Mouse (Mus musculus) v-Abl transformed pro-B cells (cell line): ENCODE data around the gene Nucb1.

Experiments
- in situ Hi-C, 2 experiments: fragments of 400-800 bp; cut with MboI; formaldehyde crosslinking; loops; one replicate each; pipeline ENCODE4 v1.15.1; 2025; ENCODE audit not compliant: unreplicated experiment in 2 of 2

Gene Nucb1

DNA sequence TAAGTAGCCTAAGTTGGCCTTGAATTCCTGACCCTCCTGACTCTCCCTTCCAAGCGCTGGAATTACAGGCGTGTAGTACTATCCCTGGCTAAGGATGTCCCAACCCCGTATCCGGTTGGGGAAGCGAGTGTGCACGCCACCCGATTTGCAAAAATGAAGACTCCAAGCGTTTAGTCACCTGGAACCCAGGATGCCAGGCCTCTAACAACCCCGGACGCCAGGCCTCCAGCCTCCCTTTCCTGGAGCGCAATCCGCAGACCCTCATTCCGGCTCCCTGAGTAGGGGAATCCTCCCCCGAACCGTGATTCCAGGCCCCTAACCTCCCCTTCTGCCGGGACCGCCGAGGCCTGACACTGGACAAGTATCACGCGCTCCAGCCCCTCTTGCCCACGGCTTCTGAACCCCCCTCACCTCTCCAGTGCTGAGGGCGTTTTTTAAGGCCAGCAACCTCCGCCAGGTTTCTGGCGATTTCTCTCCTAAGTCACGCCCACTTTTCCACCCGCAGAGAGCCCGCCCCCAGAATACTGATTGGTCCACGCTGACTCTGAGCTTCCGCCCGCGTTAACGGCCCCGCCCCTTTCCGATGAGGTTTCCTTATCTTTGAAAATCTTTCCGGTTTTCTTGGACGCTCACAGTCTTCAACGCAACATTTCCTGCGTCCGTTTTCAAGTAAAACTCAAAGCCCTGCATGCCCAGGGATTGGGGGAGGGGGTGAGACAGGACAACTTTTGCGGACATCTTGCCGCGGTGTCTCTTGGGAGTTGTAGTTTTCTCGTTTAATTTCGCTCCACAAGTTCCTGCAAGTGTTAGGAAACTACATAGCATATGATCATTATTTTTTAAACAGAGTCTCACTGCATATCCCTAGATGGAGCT lies at the start of gene Nucb1:
Gene Nucb1, minus strand, starts transcription at position 495 of the 876 bp plus-strand sequence.
- in situ Hi-C loops: loop anchor here in 1 of 2 experiments (25.0 kb wide), 1 partner anchor 1327 kb away; the partner anchor contains the start of gene Ldha

DNA sequence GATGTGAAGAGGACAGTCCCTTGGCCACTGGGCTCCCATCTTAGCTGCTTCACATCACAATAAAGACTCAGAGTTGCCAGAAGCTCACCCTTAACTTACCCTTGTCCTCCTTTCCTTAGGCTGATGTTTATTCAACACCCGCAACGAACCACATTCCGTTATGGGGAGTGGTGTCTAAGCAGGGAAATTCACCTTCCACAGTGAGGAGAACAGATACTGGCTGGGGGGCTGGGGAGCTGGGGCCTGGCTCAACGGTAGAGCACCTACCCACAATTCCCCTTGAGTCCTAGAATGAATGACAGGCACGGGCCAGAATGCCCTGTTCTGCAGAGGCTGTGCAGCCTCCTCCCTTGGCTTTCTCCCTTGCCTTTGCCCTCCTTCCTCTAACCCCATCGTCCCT lies 48.7 kb upstream of the Nucb1 start:
- in situ Hi-C loops: loop anchor here (5.0 to 25.0 kb wide), 3 partner anchors 33 to 247 kb away; no protein-coding TSS in a partner anchor

DNA sequence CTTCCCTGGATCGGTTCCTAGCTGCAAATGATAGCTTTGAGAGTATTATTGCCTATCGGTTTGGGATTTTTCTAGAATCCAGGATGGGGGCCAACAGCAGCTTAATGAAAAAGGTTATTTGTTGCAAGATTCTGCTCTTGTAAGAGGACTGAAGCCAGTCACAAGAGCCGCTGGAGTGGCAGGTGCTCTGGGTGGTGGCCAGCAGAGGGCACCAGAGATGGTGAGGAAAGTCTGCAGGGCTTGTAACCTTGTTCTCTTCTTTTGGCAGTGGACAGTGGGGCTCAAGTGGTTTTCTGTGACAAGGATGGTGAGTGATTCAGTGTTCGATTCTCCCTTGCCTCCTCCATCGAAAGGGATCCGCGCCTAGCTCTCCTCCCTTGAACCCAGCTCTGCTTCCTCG lies 45.6 kb upstream of the Nucb1 start:
- in situ Hi-C loops: loop anchor here (5.0 to 25.0 kb wide), 3 partner anchors 37 to 243 kb away; no protein-coding TSS in a partner anchor

DNA sequence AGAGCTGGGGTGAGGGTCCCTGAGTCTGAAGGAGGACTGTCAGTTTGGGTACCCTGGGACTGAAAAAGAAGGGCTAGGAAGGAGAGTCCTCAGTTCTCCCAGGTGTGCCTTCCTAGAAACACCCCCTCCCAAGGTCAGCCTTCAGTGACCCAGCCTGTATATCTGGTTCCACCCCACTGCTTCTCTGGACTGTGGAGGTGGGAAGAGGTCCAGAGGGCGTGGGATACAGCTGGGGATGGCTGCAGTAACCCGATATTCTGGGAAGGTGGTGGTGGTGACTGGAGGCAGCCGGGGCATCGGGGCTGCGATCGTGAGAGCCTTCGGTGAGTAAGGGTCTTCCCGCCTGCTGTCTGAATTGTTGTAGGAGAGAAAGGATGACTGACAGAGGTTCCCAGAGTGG lies 44.5 kb upstream of the Nucb1 start, which contains the start of gene Hsd17b14:
Gene Hsd17b14, plus strand, starts transcription at position 150 of the 400 bp plus-strand sequence.
- in situ Hi-C loops: loop anchor here (5.0 to 25.0 kb wide), 3 partner anchors 37 to 242 kb away; no protein-coding TSS in a partner anchor

DNA sequence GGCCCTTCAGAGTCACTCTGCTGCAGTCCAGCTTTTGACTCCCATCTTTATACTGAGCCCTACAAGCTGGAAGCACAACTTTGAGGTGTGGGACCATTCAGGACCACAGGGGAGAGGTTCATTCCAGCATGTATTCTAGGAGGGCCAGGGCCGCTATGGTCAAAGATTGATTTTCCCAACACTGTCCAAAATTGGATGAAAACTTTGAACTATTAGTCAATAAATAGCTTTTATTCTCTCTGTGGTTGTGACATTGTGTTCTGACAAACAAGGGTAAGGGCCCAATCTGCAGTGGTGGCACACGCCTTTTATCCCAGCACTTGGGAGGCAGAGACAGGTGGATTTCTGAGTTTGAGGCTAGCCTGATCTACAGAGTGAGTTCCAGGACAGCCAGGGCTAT lies 43.8 kb upstream of the Nucb1 start:
- in situ Hi-C loops: loop anchor here in 1 of 2 experiments (25.0 kb wide), 1 partner anchor 242 kb away; no protein-coding TSS in a partner anchor

DNA sequence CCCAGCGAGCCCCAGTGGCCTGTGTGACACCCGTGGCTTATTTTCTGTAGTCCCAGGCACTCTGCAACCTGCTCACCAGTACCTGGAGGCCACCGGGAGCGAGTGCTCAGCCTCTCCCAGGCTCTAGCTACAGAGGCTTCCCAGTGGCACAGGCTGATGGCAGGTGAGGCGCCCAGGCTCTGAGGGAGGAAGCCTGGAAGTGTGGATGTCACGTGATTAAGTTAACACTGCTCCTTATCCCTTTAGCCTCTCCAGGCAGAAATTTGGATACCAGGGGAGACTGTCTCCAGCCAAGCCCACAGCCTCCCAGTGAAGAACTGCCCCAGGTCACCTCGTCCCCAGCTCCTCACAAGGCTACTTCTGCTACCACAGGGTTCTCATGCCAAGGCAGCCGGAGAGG lies 43.3 kb upstream of the Nucb1 start:
- in situ Hi-C loops: loop anchor here in 1 of 2 experiments (25.0 kb wide), 1 partner anchor 241 kb away; no protein-coding TSS in a partner anchor

DNA sequence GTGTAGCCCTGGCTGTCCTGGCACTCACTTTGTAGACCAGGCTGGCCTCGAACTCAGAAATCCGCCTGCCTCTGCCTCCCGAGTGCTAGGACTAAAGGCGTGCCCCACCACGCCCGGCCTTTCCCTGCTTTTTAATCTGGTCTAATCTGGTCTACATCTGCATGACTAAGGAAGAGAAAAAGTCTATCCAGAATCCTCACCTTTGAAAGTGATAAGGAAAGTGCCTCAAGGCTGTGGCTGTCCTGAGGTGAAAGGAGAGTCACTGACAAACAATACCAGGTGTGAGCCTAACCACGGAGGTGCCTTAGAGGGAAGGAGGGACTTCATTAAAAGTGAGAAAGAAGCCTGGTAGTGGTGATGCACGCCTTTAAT lies 41.3 kb upstream of the Nucb1 start:
- in situ Hi-C loops: loop anchor here in 1 of 2 experiments (25.0 kb wide), 1 partner anchor 239 kb away; no protein-coding TSS in a partner anchor

DNA sequence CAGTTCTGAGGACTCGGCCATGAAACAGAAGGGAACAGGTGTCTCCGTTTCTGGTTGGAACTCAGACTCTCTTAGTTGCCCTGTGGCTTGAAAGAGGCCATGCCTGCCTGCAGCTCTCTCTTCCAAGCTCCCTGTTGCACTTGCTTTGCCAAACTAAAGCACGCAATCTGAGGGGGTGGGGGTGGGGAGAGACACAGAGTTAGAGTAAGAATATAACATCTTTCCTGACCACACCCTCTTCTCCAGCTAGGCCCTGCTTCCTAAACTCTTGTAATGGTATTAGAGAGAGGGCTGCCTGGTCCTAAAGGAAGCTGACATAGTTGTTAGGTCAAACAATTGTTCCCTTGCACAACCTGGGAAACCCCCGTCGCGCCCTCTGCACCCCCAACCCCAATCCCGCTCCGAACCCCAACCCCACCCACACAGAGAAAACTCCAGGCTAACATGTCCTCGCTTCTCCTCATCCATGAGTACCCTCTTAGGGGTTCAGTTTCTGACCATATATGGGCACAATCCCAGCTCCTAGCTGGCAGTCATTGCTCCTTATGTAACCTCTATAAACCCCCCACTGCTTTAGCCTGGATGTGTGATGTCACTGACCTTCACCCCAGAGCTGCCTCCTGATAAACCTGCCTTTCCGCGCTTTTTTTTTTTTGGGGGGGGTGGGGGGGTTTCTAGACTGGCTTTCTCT lies 40.8 kb upstream of the Nucb1 start:
- in situ Hi-C loops: loop anchor here in 1 of 2 experiments (25.0 kb wide), 1 partner anchor 239 kb away; no protein-coding TSS in a partner anchor

DNA sequence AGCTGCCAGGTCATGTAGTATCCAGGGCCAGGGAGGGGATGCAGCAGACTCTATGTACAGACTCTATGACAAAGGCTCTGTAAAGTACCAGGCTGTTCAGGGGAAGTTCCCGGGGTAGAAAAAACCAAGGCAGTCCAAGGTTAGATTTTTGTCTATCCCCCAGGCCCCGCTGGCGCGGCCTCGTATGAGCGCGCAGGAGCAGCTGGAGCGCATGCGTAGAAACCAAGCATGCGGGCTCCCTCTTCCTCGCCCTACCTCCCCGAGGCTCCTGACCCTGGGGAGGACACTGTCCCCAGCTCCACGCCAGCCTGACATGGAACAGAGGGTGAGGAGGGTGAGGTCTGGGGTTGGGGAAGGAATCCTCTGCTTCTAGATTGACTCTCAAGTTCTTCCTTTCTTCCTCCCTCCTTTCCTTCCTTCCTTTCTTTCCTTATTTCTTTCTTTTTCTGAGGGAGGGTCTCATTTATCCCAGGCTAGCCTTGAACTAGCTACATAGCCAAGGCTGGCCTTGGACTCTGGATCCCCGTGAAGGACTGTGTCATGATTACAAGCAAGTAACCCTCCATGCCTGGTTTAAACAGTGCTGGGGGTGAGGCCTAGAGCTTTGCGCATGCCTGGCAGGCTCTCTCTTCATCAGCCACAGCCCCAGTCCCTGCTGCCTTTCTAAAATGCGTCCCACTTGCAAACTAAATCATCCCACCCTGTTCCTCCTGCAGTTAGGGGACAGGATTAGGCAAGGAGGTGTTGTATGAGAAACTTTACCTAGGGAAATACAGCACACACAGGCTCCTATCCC lies 39.6 kb upstream of the Nucb1 start:
- in situ Hi-C loops: loop anchor here in 1 of 2 experiments (25.0 kb wide), 1 partner anchor 238 kb away; no protein-coding TSS in a partner anchor

DNA sequence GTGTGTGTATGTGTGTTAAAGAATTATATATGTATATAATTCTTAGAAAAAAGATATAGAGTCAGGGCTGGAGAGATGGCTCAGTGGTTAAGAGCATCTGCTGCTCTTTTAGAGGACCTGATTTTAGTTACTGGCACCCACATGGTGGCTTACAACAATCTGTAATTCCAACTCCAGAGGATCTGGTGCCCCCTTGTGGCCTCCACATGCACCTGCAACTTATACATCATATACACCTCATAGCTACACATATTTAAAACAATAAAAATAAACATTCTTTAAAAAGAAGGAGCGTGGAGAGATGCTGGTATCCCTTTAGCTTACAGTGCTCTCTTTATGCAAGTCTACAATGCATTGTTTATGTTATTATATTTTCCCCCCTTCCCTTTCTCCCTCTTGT lies 34.3 kb upstream of the Nucb1 start:
- in situ Hi-C loops: no loop called here

DNA sequence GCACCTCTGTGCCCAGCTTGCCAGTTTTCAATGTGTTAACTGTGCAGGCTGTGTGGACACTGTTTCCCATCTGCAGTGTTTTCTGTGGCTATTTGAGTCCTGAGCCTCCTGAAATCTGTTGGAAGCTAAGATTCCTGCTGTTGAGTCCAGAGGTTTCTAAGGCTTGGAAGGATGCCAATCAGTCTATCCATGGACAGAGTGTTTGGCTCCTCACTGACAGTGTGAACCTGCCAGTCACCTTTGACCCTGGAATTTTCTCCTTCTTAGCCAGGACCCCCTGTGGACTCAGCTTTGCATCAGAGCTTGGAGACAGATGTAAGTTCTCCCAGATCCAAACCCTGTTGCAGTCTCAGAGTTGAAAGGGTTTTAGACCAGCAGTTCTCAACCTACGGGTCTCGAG lies 30.0 kb upstream of the Nucb1 start:
- in situ Hi-C loops: no loop called here

DNA sequence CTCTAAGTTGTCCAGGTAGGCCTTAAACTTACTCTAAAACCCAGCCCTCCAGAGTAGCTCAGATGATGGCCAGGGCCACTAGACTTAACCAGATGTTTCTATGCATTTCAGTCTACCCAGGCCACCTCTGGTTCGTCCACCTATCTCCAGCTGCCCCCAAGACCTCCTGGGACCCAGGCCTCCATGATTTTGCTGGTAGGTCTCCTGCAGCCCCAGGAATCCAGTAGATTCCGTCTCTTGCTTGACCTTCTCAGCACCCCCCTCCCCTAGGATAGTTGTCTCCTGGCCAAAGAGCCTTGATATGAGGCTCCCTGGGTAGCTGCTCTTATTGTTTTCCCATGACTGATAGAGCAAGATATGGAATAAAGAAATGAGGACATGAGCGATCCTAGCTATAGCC lies 28.9 kb upstream of the Nucb1 start:
- in situ Hi-C loops: no loop called here

DNA sequence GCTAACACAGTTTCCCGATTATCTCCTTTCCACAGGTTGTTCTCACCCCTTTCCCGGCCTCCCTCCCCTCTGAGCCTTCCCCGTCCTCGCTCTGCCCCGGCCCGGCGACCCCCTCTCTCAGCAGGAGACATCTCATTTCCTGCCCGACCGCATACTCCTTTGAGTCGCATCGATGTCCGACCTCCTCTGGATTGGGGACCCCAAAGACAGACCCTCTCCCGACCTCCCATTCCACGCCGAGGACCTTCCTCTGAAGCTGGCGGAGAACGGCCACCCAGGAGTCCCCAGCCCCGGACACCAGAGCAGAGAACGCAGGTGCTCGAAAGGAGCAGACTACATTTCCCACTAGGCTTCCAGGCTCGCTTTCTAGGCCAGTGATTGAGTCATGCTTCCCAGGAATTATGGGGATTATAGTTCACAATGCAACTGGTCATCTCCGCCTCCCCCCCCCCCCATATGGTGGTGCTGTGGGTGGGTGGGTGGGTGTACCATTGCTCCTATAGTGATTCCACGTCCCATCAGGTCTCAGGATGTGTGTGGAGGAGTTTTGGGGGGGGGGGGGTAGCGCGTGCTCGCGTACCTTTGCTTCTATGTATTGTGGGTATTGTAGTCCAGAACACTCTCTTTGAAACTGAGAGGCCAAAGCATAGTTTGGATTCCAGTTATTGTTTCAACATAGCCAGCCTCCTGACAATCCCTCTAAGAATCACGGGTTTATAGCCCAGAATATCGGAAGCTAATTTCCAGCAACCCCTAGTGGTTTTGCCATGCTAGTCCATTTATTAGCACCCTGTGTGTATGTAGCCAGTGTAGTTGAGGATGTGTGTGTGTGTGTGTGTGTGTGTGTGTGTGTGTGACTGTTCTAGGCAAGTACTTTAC lies 28.2 kb upstream of the Nucb1 start:
- in situ Hi-C loops: no loop called here

DNA sequence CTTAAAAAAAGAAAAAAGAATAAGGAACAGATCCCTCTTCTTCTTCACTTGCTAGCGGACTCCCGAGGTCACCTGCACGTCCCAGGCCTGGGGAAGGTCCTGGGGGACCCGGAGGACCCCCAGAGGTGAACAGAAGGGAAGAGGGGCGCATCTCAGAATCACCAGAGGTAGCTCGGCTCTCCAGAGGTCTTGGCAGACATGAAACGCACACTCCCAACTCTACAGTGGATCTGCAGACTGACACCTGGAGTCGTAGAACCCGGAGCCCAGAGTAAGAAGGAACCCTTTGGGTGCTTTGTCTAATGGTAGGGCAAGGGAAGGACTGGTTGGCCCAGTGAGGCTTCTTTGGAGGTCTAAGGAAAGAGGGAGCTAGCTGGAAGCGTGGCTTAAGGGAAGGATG lies 27.4 kb upstream of the Nucb1 start:
- in situ Hi-C loops: no loop called here

DNA sequence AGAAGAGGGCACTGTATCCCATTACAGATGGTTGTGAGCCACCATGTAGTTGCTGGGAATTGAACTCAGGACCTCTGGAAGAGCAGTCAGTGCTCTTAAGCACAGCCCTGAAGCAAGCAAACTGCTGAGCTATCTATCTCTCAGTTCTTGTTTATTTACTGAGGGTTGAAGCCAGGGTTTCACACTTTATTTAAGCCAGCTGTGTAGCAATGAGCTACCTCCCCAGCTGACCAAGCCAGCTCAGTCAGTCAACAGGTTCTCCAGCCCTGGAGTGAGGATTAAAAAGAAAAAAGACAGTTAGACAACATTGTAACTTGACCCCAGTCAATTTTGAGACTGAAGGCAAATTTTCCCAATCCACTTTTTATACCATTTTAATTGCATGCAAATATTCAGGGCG lies 25.5 kb upstream of the Nucb1 start:
- in situ Hi-C loops: no loop called here

DNA sequence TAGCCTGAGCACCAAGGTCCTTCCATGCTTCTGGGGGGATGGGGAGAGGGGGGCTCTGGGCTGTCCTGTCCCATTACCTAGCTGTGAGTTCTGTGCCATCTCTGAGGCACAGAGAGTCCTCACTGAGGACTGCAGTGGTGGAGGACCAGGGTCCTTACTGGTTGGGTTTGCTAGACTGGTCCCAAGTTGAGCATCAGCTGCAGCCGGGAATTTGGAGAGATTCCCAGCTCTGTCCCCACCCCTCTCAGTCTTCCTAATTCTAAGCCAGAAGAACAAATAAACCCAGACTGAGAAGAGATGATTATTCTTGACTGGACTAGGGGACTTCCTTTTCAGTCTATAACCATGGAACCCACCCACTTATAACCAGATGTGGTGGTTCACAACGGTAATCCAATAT lies 20.4 kb upstream of the Nucb1 start:
- in situ Hi-C loops: no loop called here

DNA sequence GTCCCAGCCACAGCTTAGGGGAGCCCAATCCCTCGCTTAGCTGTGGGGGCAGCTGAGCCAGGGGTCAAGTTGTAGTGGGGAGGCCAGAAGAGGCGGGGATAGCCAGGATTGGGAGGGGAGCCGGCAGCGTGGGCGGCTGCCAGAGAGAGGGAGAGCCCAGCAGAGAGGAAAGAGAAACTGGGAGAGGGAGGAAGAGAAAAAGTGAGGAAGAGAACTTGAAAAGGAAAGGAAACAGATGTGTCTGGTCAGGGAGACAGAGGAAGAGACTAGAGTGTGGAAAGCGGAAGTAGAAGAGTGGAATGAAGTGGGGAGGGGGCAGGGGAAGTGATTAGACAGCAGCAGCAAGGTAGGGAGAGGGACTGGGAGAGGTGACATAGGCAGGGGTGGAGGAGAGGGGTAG lies 19.3 kb upstream of the Nucb1 start:
- in situ Hi-C loops: loop anchor here in 1 of 2 experiments (5.0 kb wide), 1 partner anchor 52 kb away; no protein-coding TSS in a partner anchor

DNA sequence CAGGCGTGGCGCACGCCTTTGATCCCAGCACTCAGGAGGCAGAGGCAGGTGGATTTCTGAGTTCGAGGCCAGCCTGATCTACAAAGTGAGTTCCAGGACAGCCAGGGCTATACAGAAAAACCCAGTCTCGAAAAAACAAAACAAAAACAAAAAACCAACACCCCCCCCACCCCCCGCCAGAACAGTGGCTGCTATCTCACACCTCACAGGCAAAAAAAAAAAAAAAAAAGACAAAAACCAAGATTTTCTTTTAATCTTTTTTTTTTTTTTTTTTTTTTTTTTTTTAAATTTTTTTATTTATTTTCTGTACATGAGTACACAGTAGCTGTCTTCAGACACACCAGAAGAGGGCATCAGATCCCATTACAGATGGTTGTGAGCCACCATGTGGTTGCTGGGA lies 17.0 kb upstream of the Nucb1 start:
- in situ Hi-C loops: loop anchor here in 1 of 2 experiments (5.0 kb wide), 1 partner anchor 50 kb away; no protein-coding TSS in a partner anchor

DNA sequence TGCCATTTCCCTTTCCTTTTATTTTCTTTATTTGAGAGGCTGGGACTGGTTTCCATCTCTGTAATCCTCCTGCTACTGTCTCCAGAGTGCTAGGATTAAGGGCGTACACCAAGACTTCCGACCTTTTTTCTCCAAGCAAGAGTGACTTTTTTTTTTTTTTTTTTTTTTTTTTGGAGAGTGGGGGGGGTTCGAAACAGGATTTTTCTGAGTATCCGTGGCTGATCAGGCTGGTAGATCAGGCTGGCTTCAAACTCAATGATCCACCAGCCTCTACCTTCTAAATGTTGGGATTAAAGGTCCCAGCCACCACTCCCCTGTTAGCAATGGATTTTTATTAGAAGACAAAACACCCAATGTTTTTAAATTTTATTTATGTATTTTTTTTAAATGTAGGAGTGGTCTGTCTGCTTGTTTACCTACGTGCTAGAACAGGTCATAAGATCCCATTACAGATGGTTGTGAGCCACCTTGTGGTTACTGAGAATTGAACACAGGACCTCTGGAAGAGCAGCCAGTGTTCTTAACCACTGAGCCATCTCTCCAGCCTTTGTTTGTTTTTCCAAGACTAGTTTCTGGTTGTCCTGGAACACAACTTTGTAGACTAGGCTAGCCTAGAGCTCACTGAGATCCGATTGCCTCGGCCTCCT lies 16.4 kb upstream of the Nucb1 start:
- in situ Hi-C loops: loop anchor here in 1 of 2 experiments (5.0 kb wide), 1 partner anchor 49 kb away; no protein-coding TSS in a partner anchor
